Mouse (Mus musculus) left cerebral cortex, postnatal 14 days (tissue): Measurements from ENCODE around the gene Rab26. TPM values are rescaled to one million over a fixed set of nuclear protein-coding genes. Genes with fewer than 3 reads are reported as not detected.

Source experiments
- DNase-seq, 2 experiments: peaks; one replicate each; pipeline ENCODE4 v3.0.0; 2021 to 2022; ENCODE audit warnings: low spot score in 2 of 2, mixed read lengths in 1 of 2
- intact Hi-C: fragments of 180-260 bp; cut with DNase I; formaldehyde crosslinking; loops from one replicate; pipeline ENCODE4 v1.15.1; 2025
- total RNA-seq, 2 experiments: library from RNA; stranded (reverse); gene quantifications; 2 replicates each; pipeline ENCODE4 v1.2.3; 2021

The Rab26 gene
- total RNA-seq, 2 experiments from 2014 or later = 36.2 to 40.4 TPM

GRCm38 (mm10) chr17:24527315-24527714 is 6.7 kb downstream of the Rab26 start:
- intact Hi-C loops = no loop called here
- DNase-seq = no peak

GRCm38 (mm10) chr17:24524734-24525133 is 9.3 kb downstream of the Rab26 start:
- intact Hi-C loops = no loop called here
- no peak for DNase-seq

GRCm38 (mm10) chr17:24520450-24520849 is 13.6 kb downstream of the Rab26 start:
- intact Hi-C loops = no loop called here

GRCm38 (mm10) chr17:24514270-24515257 is 19.4 kb downstream of the Rab26 start:
- intact Hi-C loops = loop anchor here (5.0 kb wide), 1 partner anchor 37 kb away; the partner anchor contains the start of gene Mlst8
- DNase-seq = no peak

More at GRCm38 (mm10) chr17:24520450-24520849, 13.6 kb downstream of the Rab26 start:
- no peak for DNase-seq

- peak; percentile 73 to 78 for DNase-seq
- intact Hi-C loops = loop anchor here (5.0 kb wide), 1 partner anchor 36 kb away; the partner anchor contains the start of gene Mlst8
These were observed 20.4 kb downstream of the Rab26 start for GRCm38 (mm10) chr17:24513609-24514008.

GRCm38 (mm10) chr17:24507806-24508460 is 26.1 kb downstream of the Rab26 start:
- DNase-seq = no peak
- intact Hi-C loops = no loop called here

GRCm38 (mm10) chr17:24507129-24507664 is 26.8 kb downstream of the Rab26 start:
- intact Hi-C loops = no loop called here
- no peak for DNase-seq

GRCm38 (mm10) chr17:24506332-24507070 is 27.5 kb downstream of the Rab26 start:
- peak; percentile 57 to 75 for DNase-seq
- intact Hi-C loops = no loop called here

- no peak for DNase-seq
- intact Hi-C loops = no loop called here
These were observed 28.6 kb downstream of the Rab26 start for GRCm38 (mm10) chr17:24505286-24505955.

- no peak for DNase-seq
- intact Hi-C loops = no loop called here
These were observed 29.9 kb downstream of the Rab26 start for GRCm38 (mm10) chr17:24504085-24504484.

GRCm38 (mm10) chr17:24502208-24502607 is 31.8 kb downstream of the Rab26 start:
- intact Hi-C loops = no loop called here
- no peak for DNase-seq

- intact Hi-C loops = no loop called here
These were observed 38.0 kb downstream of the Rab26 start for GRCm38 (mm10) chr17:24496026-24496425.

GRCm38 (mm10) chr17:24495443-24495842 is 38.6 kb downstream of the Rab26 start:
- peak; percentile 64 to 68 for DNase-seq
- intact Hi-C loops = no loop called here

More at GRCm38 (mm10) chr17:24496026-24496425, 38.0 kb downstream of the Rab26 start:
- DNase-seq = no peak

GRCm38 (mm10) chr17:24494627-24495335 is 39.2 kb downstream of the Rab26 start:
- DNase-seq = peak; percentile 68 to 71
- intact Hi-C loops = no loop called here

- peak; percentile 52 to 68 for DNase-seq
- intact Hi-C loops = no loop called here
These were observed 43.6 kb downstream of the Rab26 start for GRCm38 (mm10) chr17:24490399-24490798.

GRCm38 (mm10) chr17:24489265-24490030 is 44.6 kb downstream of the Rab26 start:
- intact Hi-C loops = no loop called here
- DNase-seq = no peak

- intact Hi-C loops = no loop called here
- peak in 1 of 2 experiments; percentile 50 for DNase-seq
These were observed 45.2 kb downstream of the Rab26 start for GRCm38 (mm10) chr17:24488662-24489264.
